7 mouse cellular contexts compared by ENCODE assay signal in the genomic region with DNA sequence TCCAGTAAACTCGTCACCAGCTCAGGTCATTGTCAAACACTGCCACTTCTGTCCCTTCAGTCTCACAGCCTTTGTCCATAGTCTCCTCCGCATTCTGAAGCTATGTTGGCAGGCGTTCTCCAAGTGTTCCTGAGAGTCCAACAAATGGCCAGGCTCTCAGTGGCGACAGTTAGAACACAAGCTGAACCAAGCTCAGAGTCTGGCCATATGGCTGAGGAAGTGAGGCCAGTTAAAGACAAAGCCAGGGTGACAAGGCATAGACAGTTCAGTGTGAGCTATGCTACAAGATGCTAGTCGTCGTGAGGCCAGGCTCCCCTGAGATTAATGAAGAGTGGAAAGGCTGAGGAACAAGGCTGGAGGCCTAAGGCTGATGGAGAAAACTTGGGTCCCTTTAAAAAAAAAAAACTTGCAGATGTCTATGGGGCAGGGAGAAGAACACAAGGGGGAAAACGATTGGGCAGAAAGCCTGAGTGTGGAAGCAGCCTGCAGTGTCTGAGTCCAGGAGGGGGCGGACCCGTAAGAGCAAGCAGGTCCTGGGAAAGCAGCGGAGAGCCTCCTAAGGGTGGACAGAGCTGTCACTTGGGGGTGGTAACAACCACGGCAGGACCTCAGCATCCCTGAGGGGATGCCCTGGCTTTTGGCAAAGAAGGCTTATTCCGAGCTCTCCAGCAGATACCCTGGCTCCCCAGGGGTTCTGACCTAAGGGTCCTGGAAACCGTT. TPM values are rescaled to one million over a fixed set of nuclear protein-coding genes. Genes with fewer than 3 reads are reported as not detected.
DNase-seq lines count a peak whose midpoint lies in the region; TF ChIP-seq lines count a peak whose summit lies in the region.

No protein-coding gene starts in this region.

- peaks cover 4 to 11% of the 10 kb centered on the region in 2 experiments for H3K4me1 ChIP-seq in ES-E14 (ENCODE audit: control insufficient read depth in 2 of 2, insufficient read depth in 2 of 2, low read length in 2 of 2, poor library complexity in 1 of 2)
- H3K4me1 ChIP-seq in limb, embryonic 10.5 days = peaks cover 60% of the 10 kb centered on the region

- no peaks in the 10 kb centered on the region for H3K9me3 ChIP-seq in ES-E14 (ENCODE audit: control insufficient read depth, insufficient read depth, low read depth, low read length)
- no peaks in the 10 kb centered on the region for H3K9me3 ChIP-seq in limb, embryonic 10.5 days (replicated peaks)

- in situ Hi-C loops in ES-E14 (cut with MboI; ENCODE audit: low sequenced_read_pairs in 2 of 2, unreplicated experiment in 2 of 2) = no loop called here

- no peak overlapping the region for H3K9ac ChIP-seq in ES-E14 (ENCODE audit: insufficient read depth, low read depth, low read length, poor library complexity, severe bottlenecking)

- H3K36me3 ChIP-seq in ES-E14 (ENCODE audit: control insufficient read depth, insufficient read depth, low read length, poor library complexity, severe bottlenecking) = no peaks in the 10 kb centered on the region
- H3K36me3 ChIP-seq in limb, embryonic 10.5 days = no peaks in the 10 kb centered on the region

- H3K4me3 ChIP-seq in ES-E14 (ENCODE audit: insufficient read depth in 1 of 2, low read depth in 1 of 2, low read length in 2 of 2, poor library complexity in 1 of 2, severe bottlenecking in 1 of 2) = no peak overlapping the region
- H3K4me3 ChIP-seq in limb, embryonic 10.5 days = peak overlapping the region; percentile 31

- no peaks in the 10 kb centered on the region for H3K27me3 ChIP-seq in limb, embryonic 10.5 days (ENCODE audit: low read depth, poor library complexity, severe bottlenecking)

- 19% methylated on average over 13 of the region's 13 CpGs for WGBS in limb, embryonic 10.5 days

- DNase-seq in ES-E14 (ENCODE audit: low read depth, low spot score) = no peak
- peak; percentile 84 for DNase-seq in brain, adult 2 months (ENCODE audit: low read depth, low spot score)
- DNase-seq in heart, adult 8-10 months (ENCODE audit: low spot score) = peak; percentile 20
- DNase-seq in limb, embryonic 10.5 days (ENCODE audit: low spot score) = peak; percentile 60
- DNase-seq in thymus, postnatal 10 days (ENCODE audit: low spot score in 2 of 2) = no peak
- no peak for DNase-seq in yolk sac, embryonic 10.5 days (ENCODE audit: low spot score)
- DNase-seq in frontal cortex, adult 2 months (ENCODE audit: extremely low spot score in 1 of 2, low spot score in 1 of 2) = no peak

- no peak overlapping the region for H3K27ac ChIP-seq in ES-E14 (ENCODE audit: insufficient read depth, low read depth, low read length, poor library complexity, severe bottlenecking)
- H3K27ac ChIP-seq in limb, embryonic 10.5 days = peak overlapping the region; percentile 84

TF ChIP-seq in ES-E14, 5 proteins besides CTCF, POLR2A, EP300 and RAD21:
- TF ChIP-seq CHD2 (IDR thresholded peaks at IDR 0.05; ENCODE audit: low read depth, low read length) = no peak
- TF ChIP-seq ZNF384 (IDR thresholded peaks at IDR 0.05; ENCODE audit: low read depth, low read length) = 0 out of 2 replicates have a peak, but pooled peaks have one; percentile 20

RNA-seq across cellular contexts. Expression of gene Laptm4a, which starts 36.9 kb away (rescaled TPM):
- 238 and 248 TPM in 2 replicates for total RNA-seq in ES-E14 (2012; rRNA removed)
- total RNA-seq in heart, adult 8-10 months (2022) = 100 to 1,000 TPM; 393 to 413 (median 400) TPM
- 156 and 185 TPM in 2 replicates for polyA plus RNA-seq in limb, embryonic 10.5 days (2016; fragmentation: Nextera tagmentation; extraction: Ambion mirVana)
- 229 and 243 TPM in 2 replicates for polyA plus RNA-seq in frontal cortex, adult 2 months (2012; rRNA removed)

Comparison
In these comparisons a context has a peak if more than half of its experiments do, and no peak if none do; other contexts are left out.
1. DNase-seq: peak in brain, adult 2 months (single experiment), heart, adult 8-10 months (single experiment) and limb, embryonic 10.5 days (single experiment); none in ES-E14 (single experiment), thymus, postnatal 10 days (0 of 2), yolk sac, embryonic 10.5 days (single experiment) and frontal cortex, adult 2 months (0 of 2).